Mouse (Mus musculus): ENCODE data around the gene Btn1a1. TPM values are rescaled to one million over a fixed set of nuclear protein-coding genes. Genes with fewer than 3 reads are reported as not detected.

The Btn1a1 gene
- total and polyA plus RNA-seq, 2 experiments from 2014 or later, result 0.18 TPM; not detected in 1

DNA sequence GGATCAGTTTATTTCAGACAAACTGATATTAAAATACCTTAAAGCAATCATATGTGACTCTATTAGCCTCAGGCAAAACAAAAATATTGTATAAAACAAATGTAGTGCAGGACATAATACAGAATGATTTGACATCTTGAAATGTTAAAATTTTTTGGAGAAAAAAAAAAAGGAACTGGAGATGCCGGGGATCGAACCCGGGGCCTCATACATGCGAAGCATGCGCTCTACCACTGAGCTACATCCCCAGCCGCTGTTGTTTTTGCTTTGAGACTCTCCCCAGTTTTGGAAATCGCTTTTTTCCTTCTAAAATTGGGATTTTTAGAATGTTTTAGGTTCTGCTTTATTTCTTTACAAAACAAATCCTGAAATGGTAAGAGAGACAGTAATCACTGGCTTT lies 27.2 kb downstream of the Btn1a1 start:
- Histone ChIP-seq H3K4me3 (ENCODE audit: low read depth, low read length) (peak overlapping the region; percentile 62), H3K27ac (ENCODE audit: low read depth) (peak overlapping the region; percentile 34; the same call in 1 of the 2 replicates), H3K9ac (replicated peaks; ENCODE audit: low read depth, low read length) (no peak overlapping the region), H3K36me3 (replicated peaks; ENCODE audit: control insufficient read depth, insufficient read depth, low read length) (no peaks in the 10 kb centered on the region), H3K9me3 (replicated peaks; ENCODE audit: control insufficient read depth, low read length) (no peaks in the 10 kb centered on the region), H3K4me1 (ENCODE audit: control insufficient read depth, insufficient read depth) (no peaks in the 10 kb centered on the region), H3K27me3 (ENCODE audit: control insufficient read depth, insufficient read depth, low read length) (no peaks in the 10 kb centered on the region), H3K4me2 (ENCODE audit: low read depth, low read length) (peak overlapping the region; percentile 65)
- DNase-seq (ENCODE audit: low spot score) (peak; percentile 24), ATAC-seq (ENCODE audit: insufficient read depth, low read depth) (0 out of 2 replicates have a peak, but pooled peaks have one; percentile 28)
- under 1% methylated on average over 7 of the region's 7 CpGs for WGBS
- TF ChIP-seq EP300 (IDR thresholded peaks at IDR 0.05; ENCODE audit: low read depth) (no peak), CTCF (IDR thresholded peaks at IDR 0.05; ENCODE audit: low read depth) (no peak)

- Histone ChIP-seq H3K27me3 (ENCODE audit: control insufficient read depth, insufficient read depth, low read length) (no peaks in the 10 kb centered on the region), H3K4me1 (ENCODE audit: control insufficient read depth, insufficient read depth) (no peaks in the 10 kb centered on the region), H3K4me3 (ENCODE audit: low read depth, low read length) (peak overlapping the region; percentile 62), H3K4me2 (ENCODE audit: low read depth, low read length) (peak overlapping the region; percentile 65), H3K9me3 (replicated peaks; ENCODE audit: control insufficient read depth, low read length) (no peaks in the 10 kb centered on the region), H3K9ac (replicated peaks; ENCODE audit: low read depth, low read length) (peak overlapping the region; percentile 66), H3K27ac (ENCODE audit: low read depth) (peak overlapping the region; percentile 82), H3K36me3 (replicated peaks; ENCODE audit: control insufficient read depth, insufficient read depth, low read length) (no peaks in the 10 kb centered on the region)
- DNase-seq (ENCODE audit: low spot score) (peak; percentile 71), ATAC-seq (ENCODE audit: insufficient read depth, low read depth) (peak; percentile 78)
- no peak for TF ChIP-seq EP300 (IDR thresholded peaks at IDR 0.05; ENCODE audit: low read depth)
- no peak for TF ChIP-seq CTCF (IDR thresholded peaks at IDR 0.05; ENCODE audit: low read depth)
- WGBS, result 0% methylated on average over 17 of the region's 17 CpGs
Observed at GRCm38 (mm10) chr13:23437908-23438307, 27.8 kb downstream of the Btn1a1 start.

DNA sequence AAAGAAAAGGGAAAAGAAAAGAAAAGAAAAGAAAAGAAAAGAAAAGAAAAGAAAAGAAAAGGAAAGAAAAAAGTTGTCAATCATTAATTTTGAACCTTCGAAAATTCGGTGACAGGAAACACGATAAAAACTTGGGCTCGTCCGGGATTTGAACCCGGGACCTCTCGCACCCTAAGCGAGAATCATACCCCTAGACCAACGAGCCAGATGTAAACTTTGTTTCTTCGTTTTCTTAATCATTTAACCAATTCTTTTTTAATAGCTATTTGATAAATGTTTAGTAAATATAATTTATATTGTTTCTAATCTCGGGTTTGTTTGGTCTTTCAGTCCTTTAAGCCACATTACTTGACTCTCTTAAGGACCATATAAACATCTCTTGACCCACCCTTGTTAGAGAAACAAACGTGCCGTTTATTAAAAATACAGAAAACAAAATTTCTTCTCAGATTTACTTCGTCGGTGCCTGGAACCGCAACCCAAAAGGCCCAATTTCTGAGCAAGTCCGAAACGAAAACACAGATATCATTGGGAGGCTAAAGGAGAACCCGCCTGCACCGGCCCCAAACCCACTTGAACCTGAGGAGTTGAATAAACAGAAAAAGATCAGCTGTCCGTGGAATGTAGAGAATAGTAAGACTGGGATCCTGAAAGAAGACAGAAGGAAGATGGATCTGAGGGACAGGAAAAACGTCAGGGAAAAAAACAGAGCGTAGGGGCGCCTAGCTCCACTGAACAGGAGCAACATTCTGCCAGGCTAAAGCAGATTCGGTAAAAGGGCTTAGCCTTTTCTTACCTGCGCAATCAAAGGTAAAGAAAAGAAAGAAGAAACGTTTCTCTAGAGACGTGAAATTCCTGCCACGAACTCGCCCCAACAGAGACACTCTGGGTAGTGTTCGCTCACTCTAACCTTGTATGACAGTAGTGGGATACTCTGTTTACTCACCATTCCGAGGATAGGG lies 28.6 kb downstream of the Btn1a1 start:
- peak overlapping the region; percentile 62 for H3K4me3 ChIP-seq (ENCODE audit: low read depth, low read length)
- H3K9ac ChIP-seq (replicated peaks; ENCODE audit: low read depth, low read length), result peak overlapping the region; percentile 66
- TF ChIP-seq EP300 (IDR thresholded peaks at IDR 0.05; ENCODE audit: low read depth) (0 out of 2 replicates have a peak, but pooled peaks have one; percentile 8), CTCF (IDR thresholded peaks at IDR 0.05; ENCODE audit: low read depth) (no peak)
- H3K4me2 ChIP-seq (ENCODE audit: low read depth, low read length), result peak overlapping the region; percentile 65
- under 1% methylated on average over 32 of the region's 32 CpGs for WGBS
- peak; percentile 34; the same call in 1 of the 2 replicates for ATAC-seq (ENCODE audit: insufficient read depth, low read depth)
- peak; percentile 35 for DNase-seq (ENCODE audit: low spot score)
- H3K27ac ChIP-seq (ENCODE audit: low read depth), result peak overlapping the region; percentile 82
- no peaks in the 10 kb centered on the region for H3K36me3 ChIP-seq (replicated peaks; ENCODE audit: control insufficient read depth, insufficient read depth, low read length)
- no peaks in the 10 kb centered on the region for H3K4me1 ChIP-seq (ENCODE audit: control insufficient read depth, insufficient read depth)
- H3K27me3 ChIP-seq (ENCODE audit: control insufficient read depth, insufficient read depth, low read length), result no peaks in the 10 kb centered on the region
- no peaks in the 10 kb centered on the region for H3K9me3 ChIP-seq (replicated peaks; ENCODE audit: control insufficient read depth, low read length)

- DNase-seq (ENCODE audit: low spot score) (peak; percentile 61), ATAC-seq (ENCODE audit: insufficient read depth, low read depth) (no peak)
- TF ChIP-seq EP300 (IDR thresholded peaks at IDR 0.05; ENCODE audit: low read depth) (0 out of 2 replicates have a peak, but pooled peaks have one; percentile 3), CTCF (IDR thresholded peaks at IDR 0.05; ENCODE audit: low read depth) (no peak)
- H3K9ac ChIP-seq (replicated peaks; ENCODE audit: low read depth, low read length), result no peak overlapping the region
- H3K36me3 ChIP-seq (replicated peaks; ENCODE audit: control insufficient read depth, insufficient read depth, low read length), result no peaks in the 10 kb centered on the region
- 1% methylated on average over 11 of the region's 11 CpGs for WGBS
- H3K4me3 ChIP-seq (ENCODE audit: low read depth, low read length), result peak overlapping the region; percentile 41
- peak overlapping the region; percentile 59 for H3K4me2 ChIP-seq (ENCODE audit: low read depth, low read length)
- H3K9me3 ChIP-seq (replicated peaks; ENCODE audit: control insufficient read depth, low read length), result no peaks in the 10 kb centered on the region
- H3K27ac ChIP-seq (ENCODE audit: low read depth), result no peak overlapping the region
- H3K4me1 ChIP-seq (ENCODE audit: control insufficient read depth, insufficient read depth), result no peaks in the 10 kb centered on the region
- H3K27me3 ChIP-seq (ENCODE audit: control insufficient read depth, insufficient read depth, low read length), result no peaks in the 10 kb centered on the region
Observed at GRCm38 (mm10) chr13:23436231-23436661, 29.5 kb downstream of the Btn1a1 start.

DNA sequence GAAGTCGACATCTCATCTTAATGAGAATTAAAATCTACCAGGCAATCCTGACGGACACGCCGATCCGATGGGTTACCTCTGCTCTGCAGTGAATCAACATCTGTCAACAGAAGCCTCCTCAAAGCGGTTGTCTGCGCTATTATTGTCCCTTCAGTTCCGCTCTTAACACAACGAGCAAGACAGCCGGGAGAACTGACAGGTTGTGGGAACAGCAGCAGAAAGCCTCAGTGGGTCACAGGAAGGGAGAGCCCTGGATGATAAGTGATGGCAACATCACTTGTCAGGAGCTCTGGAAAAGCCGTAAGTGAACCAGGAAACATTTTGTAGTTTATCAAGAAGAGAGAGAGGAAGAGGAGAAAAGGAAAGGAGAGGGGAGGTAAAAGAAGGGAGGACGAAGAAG lies 30.0 kb downstream of the Btn1a1 start:
- Histone ChIP-seq H3K4me1 (ENCODE audit: control insufficient read depth, insufficient read depth) (no peaks in the 10 kb centered on the region), H3K9ac (replicated peaks; ENCODE audit: low read depth, low read length) (0 out of 2 replicates have a peak overlapping the region, but pooled peaks have one; percentile 23), H3K36me3 (replicated peaks; ENCODE audit: control insufficient read depth, insufficient read depth, low read length) (no peaks in the 10 kb centered on the region), H3K27me3 (ENCODE audit: control insufficient read depth, insufficient read depth, low read length) (no peaks in the 10 kb centered on the region), H3K4me3 (ENCODE audit: low read depth, low read length) (peak overlapping the region; percentile 41), H3K27ac (ENCODE audit: low read depth) (peak overlapping the region; percentile 3; the same call in 1 of the 2 replicates), H3K4me2 (ENCODE audit: low read depth, low read length) (peak overlapping the region; percentile 59), H3K9me3 (replicated peaks; ENCODE audit: control insufficient read depth, low read length) (no peaks in the 10 kb centered on the region)
- TF ChIP-seq CTCF (IDR thresholded peaks at IDR 0.05; ENCODE audit: low read depth) (no peak), EP300 (IDR thresholded peaks at IDR 0.05; ENCODE audit: low read depth) (no peak)
- no peak for ATAC-seq (ENCODE audit: insufficient read depth, low read depth)
- peak; percentile 42 for DNase-seq (ENCODE audit: low spot score)
- WGBS, result under 1% methylated on average over 12 of the region's 12 CpGs
